Mouse (Mus musculus) stomach, embryonic 14.5 days (tissue): Measurements from ENCODE around the gene Maml2. TPM values are rescaled to one million over a fixed set of nuclear protein-coding genes. Genes with fewer than 3 reads are reported as not detected.

Source experiments
- ATAC-seq: fragments of 200-750 bp; cut with Nextera tagmentation; 2 replicates; pipeline ENCODE4 v1.8.0; 2017; ENCODE audit warnings: low read depth, moderate TSS enrichment; ENCODE audit not compliant: insufficient number of reproducible peaks, insufficient read depth, low FRiP score
- H3K27ac ChIP-seq: fragments of 300-500 bp; sonication (generic); 2 replicates; pipeline ENCODE4 v1.5.1; 2014; ENCODE audit warnings: mild to moderate bottlenecking, low read length, moderate library complexity, mixed read lengths
- H3K27me3 ChIP-seq: fragments of 300-500 bp; sonication (generic); 2 replicates; pipeline ENCODE4 v1.6.1; 2014; ENCODE audit warnings: low read length, control low read depth, mixed read lengths; ENCODE audit not compliant: control insufficient read depth, insufficient read depth
- H3K36me3 ChIP-seq: fragments of 300-500 bp; sonication (generic); 2 replicates; pipeline ENCODE4 v1.6.1; 2014; ENCODE audit warnings: mild to moderate bottlenecking, control low read depth, low read length, moderate library complexity, mixed read lengths; ENCODE audit not compliant: control insufficient read depth, insufficient read depth
- H3K4me1 ChIP-seq: fragments of 300-500 bp; sonication (generic); 2 replicates; pipeline ENCODE4 v1.6.1; 2014; ENCODE audit warnings: low read length, control low read depth, mixed read lengths; ENCODE audit not compliant: control insufficient read depth, insufficient read depth
- H3K4me2 ChIP-seq: fragments of 300-500 bp; sonication (generic); replicated peaks from 2 replicates; pipeline ENCODE4 v1.6.1; 2014; ENCODE audit warnings: low read depth, low read length, control low read depth
- H3K4me3 ChIP-seq: fragments of 300-500 bp; sonication (generic); 2 replicates; pipeline ENCODE4 v1.5.1; 2014; ENCODE audit warnings: low read depth, low read length, control low read depth
- H3K9ac ChIP-seq: fragments of 300-500 bp; sonication (generic); replicated peaks from 2 replicates; pipeline ENCODE4 v1.6.1; 2014; ENCODE audit warnings: low read depth, mild to moderate bottlenecking, control low read depth, low read length, moderate library complexity, mixed read lengths
- H3K9me3 ChIP-seq: fragments of 300-500 bp; sonication (generic); 2 replicates; pipeline ENCODE4 v1.6.1; 2016; ENCODE audit warnings: low read depth, low read length, control low read depth; ENCODE audit not compliant: control insufficient read depth
- WGBS: fragments of 180-500 bp; shearing (Covaris S2); extraction: QIAGEN DNeasy Blood & Tissue Kit; methylation state at CpG from one replicate; pipeline ENCODE4 v1.1.7; 2014; 5-methylcytosine and 5-hydroxymethylcytosine counted together
- polyA plus RNA-seq: library from polyadenylated mRNA; unstranded; fragments of >200 nt; fragmentation: Nextera tagmentation; extraction: Ambion mirVana; gene quantifications from 2 replicates; pipeline ENCODE4 v1.2.1, GENCODE M21; 2014

Maml2 gene
- polyA plus RNA-seq, result 12.2 and 12.7 TPM in 2 replicates

DNA sequence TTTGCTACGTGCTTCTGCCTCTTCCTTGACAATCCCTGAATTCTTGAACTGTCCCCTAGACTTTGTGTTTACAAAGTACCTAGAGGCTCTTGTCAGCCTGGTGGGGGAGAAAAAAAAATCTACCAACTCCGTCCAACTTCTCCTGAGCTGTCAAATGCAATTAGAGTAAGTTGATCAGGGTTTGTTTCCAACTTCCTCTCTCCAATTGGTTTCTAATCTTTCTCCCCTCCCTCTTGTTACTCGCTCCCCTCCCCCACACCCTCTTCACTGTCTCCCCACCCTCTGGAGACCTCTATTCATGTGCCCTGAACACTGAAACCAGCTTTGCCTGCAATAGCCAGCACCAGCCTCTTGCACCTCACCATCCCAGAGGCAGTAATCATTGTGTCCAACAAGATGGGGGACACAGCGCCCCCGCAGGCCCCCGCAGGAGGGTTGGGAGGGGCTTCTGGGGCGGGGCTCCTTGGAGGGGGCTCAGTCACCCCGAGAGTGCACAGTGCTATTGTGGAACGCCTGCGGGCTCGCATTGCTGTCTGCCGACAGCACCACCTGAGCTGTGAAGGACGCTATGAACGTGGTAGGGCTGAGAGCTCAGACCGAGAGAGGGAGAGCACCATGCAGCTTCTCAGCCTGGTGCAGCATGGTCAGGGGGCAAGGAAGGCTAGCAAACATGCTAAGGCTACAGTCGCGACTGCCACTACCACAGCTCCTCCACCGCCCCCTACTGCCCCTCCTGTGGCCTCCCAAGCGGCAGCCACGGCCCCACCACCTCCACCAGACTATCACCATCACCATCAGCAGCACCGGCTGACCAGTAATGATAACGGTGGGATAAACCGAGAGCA, at the start of gene Maml2:
Gene Maml2, plus strand, starts transcription at position 290 of the 845 bp plus-strand sequence.
- Histone ChIP-seq H3K4me3 (peak within 1 kb of the TSS; percentile 56), H3K9me3 (no peaks in the 10 kb centered on the region), H3K27ac (peak within 1 kb of the TSS; percentile 75), H3K4me1 (peaks cover 21% of the 10 kb centered on the region), H3K4me2 (peak within 1 kb of the TSS; percentile 96), H3K27me3 (no peaks in the 10 kb centered on the region), H3K36me3 (no peaks in the 10 kb centered on the region), H3K9ac (peak within 1 kb of the TSS; percentile 51)
- peak; percentile 62; the same call in 1 of the 2 replicates for ATAC-seq
- 1% methylated on average over 23 of the region's 23 CpGs for WGBS

- Histone ChIP-seq H3K4me2 (peak overlapping the region; percentile 69; the same call in 1 of the 2 replicates), H3K9me3 (no peaks in the 10 kb centered on the region)
- 94% methylated on average over 4 of the region's 4 CpGs for WGBS
Measured at GRCm38 (mm10) chr9:13248104-13248503, 49.7 kb upstream of the Maml2 start.

DNA sequence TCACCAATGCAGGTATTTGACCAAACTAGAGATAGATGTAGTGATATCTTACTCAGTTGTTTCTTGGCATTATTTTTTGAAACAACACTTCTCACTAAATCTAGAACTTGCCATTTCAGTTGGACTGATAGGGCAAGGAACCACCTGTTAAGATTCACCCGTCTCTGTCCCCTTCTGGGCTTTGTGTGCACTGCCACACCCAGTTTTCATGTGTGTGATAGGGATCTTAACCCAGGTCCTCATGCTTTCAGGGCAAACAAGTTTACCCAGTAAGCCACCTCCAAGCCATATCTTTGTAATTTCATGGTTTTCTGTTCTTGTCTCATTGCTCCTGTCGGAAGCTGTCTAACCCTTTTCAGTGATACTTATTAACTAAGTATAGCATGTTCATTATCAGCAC, 46.5 kb upstream of the Maml2 start:
- Histone ChIP-seq H3K4me3 (no peak overlapping the region), H3K27ac (no peak overlapping the region), H3K36me3 (no peaks in the 10 kb centered on the region), H3K27me3 (no peaks in the 10 kb centered on the region), H3K4me1 (0 out of 2 replicates have a peak, but pooled peaks cover 3% of the 10 kb centered on the region), H3K9ac (no peak overlapping the region), H3K4me2 (no peak overlapping the region), H3K9me3 (no peaks in the 10 kb centered on the region)
- 77% methylated on average over 2 of the region's 2 CpGs for WGBS
- no peak for ATAC-seq

More at GRCm38 (mm10) chr9:13248104-13248503, 49.7 kb upstream of the Maml2 start:
- ATAC-seq, result no peak
- no peaks in the 10 kb centered on the region for H3K27me3 ChIP-seq
- peaks cover 3% of the 10 kb centered on the region; the same call in 1 of the 2 replicates for H3K4me1 ChIP-seq
- no peak overlapping the region for H3K4me3 ChIP-seq
- no peaks in the 10 kb centered on the region for H3K36me3 ChIP-seq
- no peak overlapping the region for H3K9ac ChIP-seq
- H3K27ac ChIP-seq, result no peak overlapping the region

- no peak overlapping the region for H3K27ac ChIP-seq
- H3K4me1 ChIP-seq, result no peaks in the 10 kb centered on the region
- ATAC-seq, result no peak
- WGBS, result 93% methylated on average over 1 of the region's 1 CpGs
- H3K9ac ChIP-seq, result no peak overlapping the region
- H3K4me3 ChIP-seq, result no peak overlapping the region
- no peaks in the 10 kb centered on the region for H3K27me3 ChIP-seq
- H3K9me3 ChIP-seq, result no peaks in the 10 kb centered on the region
- no peaks in the 10 kb centered on the region for H3K36me3 ChIP-seq
- no peak overlapping the region for H3K4me2 ChIP-seq
Measured at GRCm38 (mm10) chr9:13256726-13257125, 41.0 kb upstream of the Maml2 start.

DNA sequence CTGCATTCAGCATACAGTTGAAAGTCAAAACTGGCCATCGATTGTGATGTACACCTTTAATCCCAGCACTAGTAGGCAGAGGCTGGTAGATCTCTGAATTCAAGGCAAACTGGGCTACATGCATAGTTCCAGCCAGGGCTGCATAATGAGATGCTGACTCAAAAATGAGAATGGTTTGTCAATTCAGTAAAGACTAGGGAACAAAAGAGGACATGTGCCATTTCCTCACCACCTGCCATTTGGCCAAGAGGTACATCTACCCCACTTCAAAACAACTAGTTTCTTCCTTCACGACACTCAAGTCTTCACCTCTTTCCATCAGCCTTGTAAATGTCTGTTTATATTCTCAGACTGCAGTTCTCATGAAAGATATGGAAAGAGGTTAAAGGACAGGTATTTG, 39.6 kb upstream of the Maml2 start:
- Histone ChIP-seq H3K27ac (no peak overlapping the region), H3K4me1 (no peaks in the 10 kb centered on the region), H3K36me3 (no peaks in the 10 kb centered on the region), H3K4me2 (no peak overlapping the region), H3K4me3 (no peak overlapping the region), H3K27me3 (no peaks in the 10 kb centered on the region), H3K9ac (no peak overlapping the region), H3K9me3 (no peaks in the 10 kb centered on the region)
- no peak for ATAC-seq
- 82% methylated on average over 2 of the region's 2 CpGs for WGBS

DNA sequence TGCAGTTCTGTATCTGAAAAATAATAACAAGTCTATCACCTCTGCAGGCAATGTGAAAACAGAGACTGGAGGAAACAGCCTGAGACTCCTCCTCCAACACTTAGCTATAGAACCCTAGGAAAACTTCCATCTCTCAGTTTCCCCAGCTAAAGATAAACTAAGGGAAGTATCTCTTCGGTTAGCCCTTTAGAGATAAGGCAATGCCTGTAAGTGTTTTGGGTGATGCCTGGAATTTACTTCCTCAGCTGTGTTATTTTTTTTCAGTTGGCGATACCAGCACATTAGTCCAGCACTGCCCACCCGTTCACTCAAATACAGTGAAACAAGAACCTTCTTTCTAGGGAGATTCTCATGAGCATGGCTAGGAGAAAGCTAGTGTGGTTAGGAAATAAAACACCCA, 36.8 kb upstream of the Maml2 start:
- no peaks in the 10 kb centered on the region for H3K9me3 ChIP-seq
- no peaks in the 10 kb centered on the region for H3K4me1 ChIP-seq
- no peaks in the 10 kb centered on the region for H3K36me3 ChIP-seq
- ATAC-seq, result no peak
- no peak overlapping the region for H3K4me2 ChIP-seq
- WGBS, result 72% methylated on average over 3 of the region's 3 CpGs
- H3K27ac ChIP-seq, result no peak overlapping the region
- H3K27me3 ChIP-seq, result no peaks in the 10 kb centered on the region
- H3K4me3 ChIP-seq, result no peak overlapping the region
- H3K9ac ChIP-seq, result no peak overlapping the region

DNA sequence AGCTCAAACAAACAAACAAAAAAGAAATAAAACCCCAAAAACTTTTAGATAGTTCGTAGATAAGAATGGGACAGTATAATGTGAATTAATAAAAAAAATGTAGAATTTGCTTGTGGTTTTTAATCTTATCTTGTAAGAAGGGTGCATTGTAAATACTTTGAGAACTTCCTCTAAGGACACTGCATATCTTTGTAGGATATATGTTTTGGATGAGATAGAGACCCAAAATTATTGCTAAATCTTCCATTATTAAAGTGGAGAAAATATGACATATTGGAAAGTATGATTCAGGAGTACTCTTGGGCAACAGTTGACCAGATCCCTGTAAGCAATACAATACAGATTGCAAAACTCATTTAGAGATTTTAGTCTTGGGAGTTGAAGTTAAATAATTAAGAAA, 24.5 kb upstream of the Maml2 start:
- H3K27ac ChIP-seq, result no peak overlapping the region
- H3K9me3 ChIP-seq, result no peaks in the 10 kb centered on the region
- H3K27me3 ChIP-seq, result no peaks in the 10 kb centered on the region
- no peaks in the 10 kb centered on the region for H3K4me1 ChIP-seq
- no peaks in the 10 kb centered on the region for H3K36me3 ChIP-seq
- no peak overlapping the region for H3K9ac ChIP-seq
- H3K4me2 ChIP-seq, result no peak overlapping the region
- ATAC-seq, result no peak
- WGBS, result 92% methylated on average over 1 of the region's 1 CpGs
- no peak overlapping the region for H3K4me3 ChIP-seq

GRCm38 (mm10) chr9:13287482-13287881, 10.3 kb upstream of the Maml2 start:
- Histone ChIP-seq H3K9ac (no peak overlapping the region), H3K36me3 (no peaks in the 10 kb centered on the region), H3K27ac (no peak overlapping the region), H3K4me1 (no peaks in the 10 kb centered on the region), H3K4me2 (no peak overlapping the region), H3K27me3 (no peaks in the 10 kb centered on the region), H3K9me3 (no peaks in the 10 kb centered on the region), H3K4me3 (no peak overlapping the region)
- no peak for ATAC-seq
- WGBS, result 61% methylated on average over 2 of the region's 2 CpGs
